Mouse (Mus musculus) thymus, adult 2 months (tissue): ENCODE measurements around the gene Gm20696.

Source experiments
- CTCF ChIP-seq: fragments of 200-500 bp; IDR thresholded peaks from 2 replicates; pipeline ENCODE4 v1.5.1; 2012; ENCODE audit warnings: mild to moderate bottlenecking, control low read depth, low read length, moderate library complexity, borderline replicate concordance; ENCODE audit not compliant: control insufficient read depth, poor library complexity, insufficient read depth; ENCODE audit errors: extremely low read depth
- POLR2A ChIP-seq: fragments of 200-500 bp; IDR thresholded peaks from 2 replicates; pipeline ENCODE4 v1.6.1; 2012; ENCODE audit warnings: mild to moderate bottlenecking, low read length, control low read depth, moderate library complexity; ENCODE audit not compliant: control insufficient read depth, poor library complexity, insufficient read depth; ENCODE audit errors: extremely low read depth

DNA sequence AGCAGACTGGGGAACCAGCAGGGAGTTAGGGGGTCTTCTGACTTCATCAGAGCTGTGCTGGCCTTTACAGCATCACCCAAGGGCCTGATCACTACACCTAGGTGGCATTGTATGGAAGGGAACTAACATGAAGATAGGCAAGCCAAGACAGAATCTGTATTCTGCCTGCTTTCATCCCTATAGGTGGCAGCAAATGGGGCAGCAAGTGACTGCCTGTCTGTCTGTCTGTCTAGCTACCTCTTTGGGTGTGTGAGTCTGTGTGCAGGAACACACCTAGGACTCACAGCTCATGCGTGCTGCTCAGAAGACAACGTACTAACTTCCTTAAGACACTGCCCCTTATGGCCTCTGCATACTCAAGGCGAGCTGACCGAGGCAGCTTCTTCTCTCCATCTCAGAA, 291.2 kb downstream of the Gm20696 start:
- TF ChIP-seq POLR2A = no peak
- TF ChIP-seq CTCF = no peak
